Mouse (Mus musculus): ENCODE results near the gene 2310050C09Rik. TPM values are rescaled to one million over a fixed set of nuclear protein-coding genes. Genes with fewer than 3 reads are reported as not detected.

Gene 2310050C09Rik
- not detected in 2 replicates for polyA plus RNA-seq (2015; fragmentation: Nextera tagmentation; extraction: Ambion mirVana)

DNA sequence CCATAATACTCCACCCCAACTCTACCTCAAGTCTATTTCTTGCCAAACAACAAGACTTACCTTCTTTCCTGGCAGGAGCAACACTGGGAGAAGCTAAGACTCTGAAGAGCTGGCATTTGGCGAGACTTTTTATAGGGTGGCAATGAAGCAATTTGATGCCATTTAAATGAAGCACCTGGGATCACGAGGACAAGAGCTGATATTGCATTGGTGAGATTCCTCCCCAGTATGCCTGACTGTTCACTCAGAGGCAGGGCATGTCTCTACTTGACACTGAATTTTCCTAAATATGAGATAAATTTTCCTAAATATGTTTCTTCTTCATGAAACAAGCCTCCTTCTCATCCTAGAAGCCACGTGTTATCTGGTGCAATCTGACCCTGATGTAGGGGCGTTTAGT, at the start of gene 2310050C09Rik:
2310050C09Rik (minus strand) TSS at position 101 of the 400 bp plus-strand sequence.
- no peak for TF ChIP-seq CTCF (IDR thresholded peaks at IDR 0.05)
- no peak for TF ChIP-seq EP300 (IDR thresholded peaks at IDR 0.05)
- no peaks in the 10 kb centered on the region for H3K27me3 ChIP-seq (replicated peaks; ENCODE audit: insufficient read depth, low read length)
- H3K36me3 ChIP-seq (ENCODE audit: insufficient read depth, low read length), result no peaks in the 10 kb centered on the region
- H3K4me1 ChIP-seq (ENCODE audit: insufficient read depth, low read depth, low read length), result no peaks in the 10 kb centered on the region
- no peak within 1 kb of the TSS for H3K4me3 ChIP-seq (ENCODE audit: low read depth, low read length)
- ATAC-seq (no peak), DNase-seq (ENCODE audit: low spot score) (no peak)
- no peak within 1 kb of the TSS for H3K4me2 ChIP-seq (replicated peaks; ENCODE audit: low read depth, low read length)
- no peak within 1 kb of the TSS for H3K27ac ChIP-seq (ENCODE audit: low read length)
- H3K9ac ChIP-seq (replicated peaks; ENCODE audit: low read depth), result no peak within 1 kb of the TSS
- WGBS, result 74% methylated on average over 4 of the region's 4 CpGs
- no peaks in the 10 kb centered on the region for H3K9me3 ChIP-seq (ENCODE audit: low read length)

DNA sequence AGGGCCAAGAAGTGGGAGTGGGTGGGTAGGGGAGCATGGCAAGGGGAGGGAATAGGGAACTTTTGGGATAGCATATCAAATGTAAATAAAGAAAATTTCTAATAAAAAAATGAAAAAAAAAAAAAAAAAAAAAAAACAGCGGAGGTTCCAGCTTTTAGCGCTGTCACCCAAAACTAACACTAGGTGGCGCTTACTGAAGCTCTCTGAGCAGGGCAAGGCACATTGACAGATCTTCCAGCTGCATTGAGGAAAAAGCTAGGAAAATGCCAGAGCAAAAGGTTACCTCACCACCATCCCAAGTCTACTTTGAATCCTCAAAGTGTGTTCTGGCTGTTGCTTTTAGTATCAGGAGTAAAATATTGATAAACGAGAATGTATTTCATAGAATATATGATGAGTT, 37.6 kb upstream of the 2310050C09Rik start:
- TF ChIP-seq EP300 (IDR thresholded peaks at IDR 0.05), result no peak
- peak; percentile 64 for TF ChIP-seq CTCF (IDR thresholded peaks at IDR 0.05)
- ATAC-seq, result no peak

DNA sequence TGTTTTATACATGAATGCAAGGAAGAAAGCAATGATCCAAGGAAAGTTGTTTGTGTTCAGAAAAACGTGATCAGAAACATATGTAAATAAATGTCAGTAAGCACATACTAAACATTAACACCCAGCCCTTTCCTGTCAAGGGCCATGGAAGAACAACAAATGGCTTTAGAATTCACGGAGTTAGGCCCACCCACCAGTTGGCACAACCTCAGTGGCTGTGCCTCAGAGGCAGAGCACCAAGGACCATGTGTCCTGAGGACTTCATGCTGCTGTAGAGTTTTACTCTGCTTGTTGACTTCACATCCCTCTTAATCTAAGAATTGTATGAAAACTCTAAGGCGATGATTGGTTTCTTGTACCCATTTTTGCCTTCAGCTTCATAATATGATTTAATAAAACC, 35.2 kb upstream of the 2310050C09Rik start:
- Histone ChIP-seq H3K4me2 (replicated peaks; ENCODE audit: low read depth, low read length) (no peak overlapping the region), H3K27me3 (replicated peaks; ENCODE audit: insufficient read depth, low read length) (no peaks in the 10 kb centered on the region), H3K9me3 (ENCODE audit: low read length) (no peaks in the 10 kb centered on the region), H3K36me3 (ENCODE audit: insufficient read depth, low read length) (no peaks in the 10 kb centered on the region), H3K4me1 (ENCODE audit: insufficient read depth, low read depth, low read length) (no peaks in the 10 kb centered on the region), H3K27ac (ENCODE audit: low read length) (no peak overlapping the region), H3K4me3 (ENCODE audit: low read depth, low read length) (no peak overlapping the region), H3K9ac (replicated peaks; ENCODE audit: low read depth) (no peak overlapping the region)
- ATAC-seq, result no peak
- WGBS, result 33% methylated on average over 3 of the region's 3 CpGs
- no peak for TF ChIP-seq CTCF (IDR thresholded peaks at IDR 0.05)
- TF ChIP-seq EP300 (IDR thresholded peaks at IDR 0.05), result no peak
- no peak for DNase-seq (ENCODE audit: low spot score)

More for the DNA sequence above, 37.6 kb upstream of the 2310050C09Rik start:
- 22% methylated on average over 4 of the region's 4 CpGs for WGBS
- H3K9me3 ChIP-seq (ENCODE audit: low read length), result no peaks in the 10 kb centered on the region
- no peaks in the 10 kb centered on the region for H3K4me1 ChIP-seq (ENCODE audit: insufficient read depth, low read depth, low read length)
- H3K36me3 ChIP-seq (ENCODE audit: insufficient read depth, low read length), result no peaks in the 10 kb centered on the region
- no peak overlapping the region for H3K4me3 ChIP-seq (ENCODE audit: low read depth, low read length)
- H3K27ac ChIP-seq (ENCODE audit: low read length), result no peak overlapping the region
- H3K27me3 ChIP-seq (replicated peaks; ENCODE audit: insufficient read depth, low read length), result no peaks in the 10 kb centered on the region
- peak; percentile 33 for DNase-seq (ENCODE audit: low spot score)
- no peak overlapping the region for H3K4me2 ChIP-seq (replicated peaks; ENCODE audit: low read depth, low read length)
- no peak overlapping the region for H3K9ac ChIP-seq (replicated peaks; ENCODE audit: low read depth)

DNA sequence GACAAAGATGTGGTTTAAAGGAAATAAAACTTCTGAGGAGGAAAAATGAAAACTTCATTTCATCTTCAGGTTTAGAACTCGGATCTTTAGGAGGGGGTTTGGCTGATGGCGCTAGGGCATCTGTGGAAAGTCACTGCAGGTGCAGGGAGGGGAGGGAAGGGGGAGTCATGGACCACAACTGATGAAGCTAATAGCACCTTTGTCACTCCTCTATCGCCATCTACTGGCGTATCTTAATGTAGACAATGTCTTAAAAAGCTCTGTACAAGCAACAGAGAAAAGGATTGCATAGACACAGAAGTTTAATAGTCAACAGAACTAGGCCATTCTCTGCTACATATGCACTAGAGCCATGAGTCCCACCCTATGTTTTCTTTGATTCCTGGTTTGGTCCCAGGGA, 33.6 kb upstream of the 2310050C09Rik start:
- no peak for TF ChIP-seq EP300 (IDR thresholded peaks at IDR 0.05)
- peak; percentile 26 for TF ChIP-seq CTCF (IDR thresholded peaks at IDR 0.05)
- 30% methylated on average over 4 of the region's 4 CpGs for WGBS
- peak; percentile 29 for DNase-seq (ENCODE audit: low spot score)
- no peak for ATAC-seq
- Histone ChIP-seq H3K9me3 (ENCODE audit: low read length) (no peaks in the 10 kb centered on the region), H3K27ac (ENCODE audit: low read length) (no peak overlapping the region), H3K4me3 (ENCODE audit: low read depth, low read length) (no peak overlapping the region), H3K36me3 (ENCODE audit: insufficient read depth, low read length) (no peaks in the 10 kb centered on the region), H3K9ac (replicated peaks; ENCODE audit: low read depth) (no peak overlapping the region), H3K27me3 (replicated peaks; ENCODE audit: insufficient read depth, low read length) (no peaks in the 10 kb centered on the region), H3K4me1 (ENCODE audit: insufficient read depth, low read depth, low read length) (no peaks in the 10 kb centered on the region), H3K4me2 (replicated peaks; ENCODE audit: low read depth, low read length) (no peak overlapping the region)

DNA sequence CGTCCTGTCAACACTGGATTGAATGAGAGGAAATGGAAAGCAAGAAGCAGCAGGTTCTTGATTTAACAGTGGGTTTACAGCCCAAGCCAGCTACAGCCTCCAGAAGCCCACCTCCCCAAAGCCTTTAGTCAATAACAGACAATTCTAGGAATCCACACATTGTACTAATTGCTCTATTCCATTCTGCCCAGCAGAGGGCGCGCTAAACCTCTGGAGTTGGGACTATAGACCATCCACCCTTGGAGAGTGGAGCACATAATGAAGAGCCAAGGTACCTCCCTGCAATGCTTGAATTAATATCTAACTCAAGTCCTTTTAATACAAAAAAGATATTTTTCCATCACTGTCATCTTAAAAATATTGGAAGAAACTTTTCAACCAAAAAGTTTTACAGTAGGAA, 33.0 kb upstream of the 2310050C09Rik start:
- no peaks in the 10 kb centered on the region for H3K27me3 ChIP-seq (replicated peaks; ENCODE audit: insufficient read depth, low read length)
- H3K9me3 ChIP-seq (ENCODE audit: low read length), result no peaks in the 10 kb centered on the region
- TF ChIP-seq EP300 (IDR thresholded peaks at IDR 0.05), result no peak
- TF ChIP-seq CTCF (IDR thresholded peaks at IDR 0.05), result peak; percentile 62
- H3K4me3 ChIP-seq (ENCODE audit: low read depth, low read length), result no peak overlapping the region
- no peak overlapping the region for H3K27ac ChIP-seq (ENCODE audit: low read length)
- H3K9ac ChIP-seq (replicated peaks; ENCODE audit: low read depth), result no peak overlapping the region
- H3K36me3 ChIP-seq (ENCODE audit: insufficient read depth, low read length), result no peaks in the 10 kb centered on the region
- ATAC-seq (no peak), DNase-seq (ENCODE audit: low spot score) (peak; percentile 14)
- no peaks in the 10 kb centered on the region for H3K4me1 ChIP-seq (ENCODE audit: insufficient read depth, low read depth, low read length)
- 14% methylated on average over 3 of the region's 3 CpGs for WGBS
- no peak overlapping the region for H3K4me2 ChIP-seq (replicated peaks; ENCODE audit: low read depth, low read length)

DNA sequence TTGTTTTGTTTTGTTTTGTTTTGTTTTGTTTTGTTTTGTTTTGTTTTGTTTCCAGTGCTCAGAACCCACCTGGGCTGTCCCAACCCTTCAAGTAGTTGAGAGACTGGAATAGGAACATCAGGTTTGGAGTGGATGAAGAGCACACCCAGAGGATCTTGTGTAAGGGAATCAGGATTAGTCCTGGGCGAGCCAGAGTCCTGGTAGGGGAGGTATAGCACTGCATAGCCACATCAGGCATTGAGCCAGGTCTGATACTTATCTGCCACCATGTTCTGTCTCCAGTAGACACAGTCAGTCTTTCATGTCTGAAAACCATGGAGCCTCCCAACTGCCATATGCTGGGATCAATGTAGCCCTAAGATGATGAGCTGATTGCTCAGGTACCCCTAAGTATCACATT, 24.5 kb upstream of the 2310050C09Rik start:
- no peak for DNase-seq (ENCODE audit: low spot score)
- 32% methylated on average over 1 of the region's 1 CpGs for WGBS

DNA sequence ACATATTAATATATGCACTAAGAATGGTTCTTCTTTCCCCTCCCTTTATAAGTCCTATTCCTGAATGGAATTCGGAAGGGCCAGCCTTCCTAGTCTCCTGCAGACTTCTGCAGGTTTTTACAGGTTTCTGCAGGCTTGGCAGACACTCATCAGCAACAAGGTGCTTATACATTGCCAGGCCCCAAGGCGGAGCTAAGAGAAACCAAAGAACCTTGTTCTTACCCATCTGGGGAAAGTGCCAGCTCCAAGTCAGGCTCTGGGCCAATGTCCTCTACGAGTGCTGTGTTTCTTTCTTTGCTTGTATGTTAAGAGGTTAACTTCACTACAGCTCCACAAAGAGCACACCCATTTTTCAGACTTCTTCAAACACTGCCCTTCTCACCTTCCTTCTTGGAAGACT, 24.0 kb upstream of the 2310050C09Rik start:
- no peak overlapping the region for H3K4me2 ChIP-seq (replicated peaks; ENCODE audit: low read depth, low read length)
- H3K4me3 ChIP-seq (ENCODE audit: low read depth, low read length), result no peak overlapping the region
- 31% methylated on average over 3 of the region's 3 CpGs for WGBS
- TF ChIP-seq EP300 (IDR thresholded peaks at IDR 0.05) (no peak), CTCF (IDR thresholded peaks at IDR 0.05) (no peak)
- peak; percentile 38 for ATAC-seq
- H3K36me3 ChIP-seq (ENCODE audit: insufficient read depth, low read length), result no peaks in the 10 kb centered on the region
- no peaks in the 10 kb centered on the region for H3K27me3 ChIP-seq (replicated peaks; ENCODE audit: insufficient read depth, low read length)
- no peak overlapping the region for H3K27ac ChIP-seq (ENCODE audit: low read length)
- peak; percentile 59 for DNase-seq (ENCODE audit: low spot score)
- no peaks in the 10 kb centered on the region for H3K4me1 ChIP-seq (ENCODE audit: insufficient read depth, low read depth, low read length)
- H3K9me3 ChIP-seq (ENCODE audit: low read length), result no peaks in the 10 kb centered on the region
- H3K9ac ChIP-seq (replicated peaks; ENCODE audit: low read depth), result no peak overlapping the region

More for the DNA sequence above, 24.5 kb upstream of the 2310050C09Rik start:
- no peak for TF ChIP-seq EP300 (IDR thresholded peaks at IDR 0.05)
- no peak for TF ChIP-seq CTCF (IDR thresholded peaks at IDR 0.05)
- Histone ChIP-seq H3K9me3 (ENCODE audit: low read length) (no peaks in the 10 kb centered on the region), H3K27me3 (replicated peaks; ENCODE audit: insufficient read depth, low read length) (no peaks in the 10 kb centered on the region), H3K9ac (replicated peaks; ENCODE audit: low read depth) (no peak overlapping the region), H3K4me1 (ENCODE audit: insufficient read depth, low read depth, low read length) (no peaks in the 10 kb centered on the region), H3K4me3 (ENCODE audit: low read depth, low read length) (no peak overlapping the region), H3K36me3 (ENCODE audit: insufficient read depth, low read length) (no peaks in the 10 kb centered on the region), H3K27ac (ENCODE audit: low read length) (no peak overlapping the region), H3K4me2 (replicated peaks; ENCODE audit: low read depth, low read length) (no peak overlapping the region)
- ATAC-seq, result no peak
